Mouse (Mus musculus): ENCODE data around the gene Ptprt. TPM values are rescaled to one million over a fixed set of nuclear protein-coding genes. Genes with fewer than 3 reads are reported as not detected.
A peak's percentile ranks its signal among the peaks of the same experiment; 100 is the strongest.

Ptprt gene
- polyA plus RNA-seq, 1 experiment from 2014 or later, result 0.26 TPM

DNA sequence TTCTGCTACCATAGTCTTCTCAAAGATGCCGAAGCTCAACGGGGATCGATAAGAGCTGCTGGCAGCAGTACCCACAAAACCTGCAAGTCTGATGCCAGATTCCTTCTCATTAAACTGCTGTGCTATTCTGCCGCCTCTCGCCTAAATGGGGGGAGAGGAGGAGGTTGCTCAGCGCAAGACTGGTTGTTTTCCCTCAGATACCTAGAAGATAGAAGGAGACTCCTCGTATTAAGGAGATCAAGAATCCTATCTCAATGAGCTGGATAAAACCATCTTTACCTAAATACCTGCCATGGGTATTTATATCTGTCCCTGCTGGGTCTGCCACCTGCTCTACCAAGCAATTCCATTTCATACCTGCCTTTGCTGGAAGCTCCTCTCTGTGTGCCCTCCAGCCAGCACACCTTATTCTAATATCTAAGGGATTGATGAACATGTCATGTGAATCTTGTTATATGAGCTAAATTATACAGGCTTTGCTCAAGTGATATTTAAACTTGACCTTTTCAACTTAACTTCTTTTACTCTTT is 954.5 kb downstream of the Ptprt start:
- no peaks in the 10 kb centered on the region for H3K36me3 ChIP-seq (ENCODE audit: control insufficient read depth, insufficient read depth, low read length)

DNA sequence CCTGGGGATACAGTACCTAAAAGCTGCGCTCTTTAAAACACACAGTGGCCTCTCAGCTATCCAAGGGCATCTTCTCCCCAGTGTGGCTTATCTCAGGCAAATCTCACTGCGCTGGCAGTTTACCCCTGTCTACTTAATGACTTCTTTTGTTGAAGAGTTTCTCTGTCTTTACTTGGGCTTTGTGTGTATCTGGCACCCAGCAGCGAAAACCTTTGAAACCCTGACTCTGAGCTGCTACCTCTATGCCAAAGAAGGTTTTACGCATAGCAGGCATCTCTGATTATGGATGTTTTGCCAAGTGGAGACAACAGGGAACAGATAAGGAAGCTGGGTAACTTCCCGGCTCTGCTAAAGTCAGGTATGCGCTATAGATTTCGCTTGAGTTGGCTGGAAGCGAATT is 956.1 kb downstream of the Ptprt start:
- H3K4me2 ChIP-seq (ENCODE audit: low read depth, low read length), result no peak overlapping the region
- ATAC-seq (ENCODE audit: insufficient read depth, low FRiP score), result 0 out of 2 replicates have a peak, but pooled peaks have one; percentile 29
- no peaks in the 10 kb centered on the region for H3K36me3 ChIP-seq (ENCODE audit: control insufficient read depth, insufficient read depth, low read length)
- no peak overlapping the region for H3K27ac ChIP-seq (ENCODE audit: low read length)
- H3K9ac ChIP-seq (ENCODE audit: low read length), result no peak overlapping the region
- no peaks in the 10 kb centered on the region for H3K27me3 ChIP-seq (ENCODE audit: control insufficient read depth, insufficient read depth, low read length)
- H3K9me3 ChIP-seq (replicated peaks; ENCODE audit: control insufficient read depth, low read length), result no peaks in the 10 kb centered on the region
- WGBS, result 54% methylated on average over 8 of the region's 8 CpGs
- 0 out of 2 replicates have a peak, but pooled peaks cover 4% of the 10 kb centered on the region for H3K4me1 ChIP-seq (ENCODE audit: control insufficient read depth, insufficient read depth, low read length)
- H3K4me3 ChIP-seq (replicated peaks; ENCODE audit: low read length), result no peak overlapping the region

More for the DNA sequence above, 954.5 kb downstream of the Ptprt start:
- no peak overlapping the region for H3K4me2 ChIP-seq (ENCODE audit: low read depth, low read length)
- no peak overlapping the region for H3K4me3 ChIP-seq (replicated peaks; ENCODE audit: low read length)
- no peak for ATAC-seq (ENCODE audit: insufficient read depth, low FRiP score)
- H3K4me1 ChIP-seq (ENCODE audit: control insufficient read depth, insufficient read depth, low read length), result 0 out of 2 replicates have a peak, but pooled peaks cover 4% of the 10 kb centered on the region
- no peaks in the 10 kb centered on the region for H3K9me3 ChIP-seq (replicated peaks; ENCODE audit: control insufficient read depth, low read length)
- H3K27ac ChIP-seq (ENCODE audit: low read length), result no peak overlapping the region
- 90% methylated on average over 7 of the region's 7 CpGs for WGBS
- H3K27me3 ChIP-seq (ENCODE audit: control insufficient read depth, insufficient read depth, low read length), result no peaks in the 10 kb centered on the region
- no peak overlapping the region for H3K9ac ChIP-seq (ENCODE audit: low read length)

DNA sequence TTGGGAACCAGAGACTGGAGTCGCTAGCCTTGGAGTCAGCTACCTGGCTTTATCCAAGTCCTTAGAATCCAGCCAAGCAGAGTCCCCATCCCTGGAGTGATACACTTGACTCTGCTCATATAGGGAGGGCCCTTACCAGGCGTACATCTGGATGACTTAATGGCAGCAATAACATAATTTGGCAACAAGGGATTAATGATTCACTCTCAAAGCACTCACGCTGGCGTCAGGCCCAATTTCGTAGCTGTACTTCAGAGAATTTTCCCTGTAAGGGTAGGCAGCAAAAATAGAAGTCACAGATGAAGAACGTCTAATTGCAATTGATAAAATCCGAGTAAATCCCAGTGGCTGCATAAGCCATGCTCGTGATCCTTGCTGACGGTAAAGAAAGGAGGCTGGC is 956.5 kb downstream of the Ptprt start:
- WGBS, result 36% methylated on average over 9 of the region's 9 CpGs
- 0 out of 2 replicates have a peak, but pooled peaks have one; percentile 37 for ATAC-seq (ENCODE audit: insufficient read depth, low FRiP score)
- H3K27me3 ChIP-seq (ENCODE audit: control insufficient read depth, insufficient read depth, low read length), result no peaks in the 10 kb centered on the region

DNA sequence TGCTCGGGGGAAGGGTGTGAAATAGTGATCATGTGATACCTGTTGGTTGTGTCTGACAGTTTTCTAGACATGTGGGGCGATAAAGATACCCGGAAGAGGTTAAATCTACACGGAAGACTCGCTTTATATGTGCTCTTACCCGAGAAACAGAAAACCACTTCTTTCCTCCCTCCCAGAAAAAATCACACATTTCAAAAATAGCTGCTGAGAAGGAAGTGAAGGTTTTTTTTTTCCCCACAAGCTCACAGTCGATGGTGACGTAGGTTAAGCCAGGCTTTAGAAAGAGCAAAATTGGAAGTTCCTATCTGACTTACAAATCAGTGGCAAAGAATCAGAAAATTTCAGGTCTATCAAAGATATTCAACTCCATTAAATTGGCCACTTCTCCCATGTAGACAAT is 965.1 kb downstream of the Ptprt start:
- Histone ChIP-seq H3K27me3 (ENCODE audit: control insufficient read depth, insufficient read depth, low read length) (no peaks in the 10 kb centered on the region), H3K4me3 (replicated peaks; ENCODE audit: low read length) (no peak overlapping the region), H3K4me1 (ENCODE audit: control insufficient read depth, insufficient read depth, low read length) (no peaks in the 10 kb centered on the region), H3K36me3 (ENCODE audit: control insufficient read depth, insufficient read depth, low read length) (no peaks in the 10 kb centered on the region), H3K27ac (ENCODE audit: low read length) (no peak overlapping the region), H3K4me2 (ENCODE audit: low read depth, low read length) (no peak overlapping the region), H3K9ac (ENCODE audit: low read length) (no peak overlapping the region), H3K9me3 (replicated peaks; ENCODE audit: control insufficient read depth, low read length) (no peaks in the 10 kb centered on the region)
- no peak for ATAC-seq (ENCODE audit: insufficient read depth, low FRiP score)
- 82% methylated on average over 8 of the region's 8 CpGs for WGBS

More for the DNA sequence above, 956.5 kb downstream of the Ptprt start:
- Histone ChIP-seq H3K9me3 (replicated peaks; ENCODE audit: control insufficient read depth, low read length) (no peaks in the 10 kb centered on the region), H3K4me2 (ENCODE audit: low read depth, low read length) (no peak overlapping the region), H3K36me3 (ENCODE audit: control insufficient read depth, insufficient read depth, low read length) (no peaks in the 10 kb centered on the region), H3K4me3 (replicated peaks; ENCODE audit: low read length) (no peak overlapping the region), H3K27ac (ENCODE audit: low read length) (no peak overlapping the region), H3K9ac (ENCODE audit: low read length) (no peak overlapping the region), H3K4me1 (ENCODE audit: control insufficient read depth, insufficient read depth, low read length) (0 out of 2 replicates have a peak, but pooled peaks cover 4% of the 10 kb centered on the region)

DNA sequence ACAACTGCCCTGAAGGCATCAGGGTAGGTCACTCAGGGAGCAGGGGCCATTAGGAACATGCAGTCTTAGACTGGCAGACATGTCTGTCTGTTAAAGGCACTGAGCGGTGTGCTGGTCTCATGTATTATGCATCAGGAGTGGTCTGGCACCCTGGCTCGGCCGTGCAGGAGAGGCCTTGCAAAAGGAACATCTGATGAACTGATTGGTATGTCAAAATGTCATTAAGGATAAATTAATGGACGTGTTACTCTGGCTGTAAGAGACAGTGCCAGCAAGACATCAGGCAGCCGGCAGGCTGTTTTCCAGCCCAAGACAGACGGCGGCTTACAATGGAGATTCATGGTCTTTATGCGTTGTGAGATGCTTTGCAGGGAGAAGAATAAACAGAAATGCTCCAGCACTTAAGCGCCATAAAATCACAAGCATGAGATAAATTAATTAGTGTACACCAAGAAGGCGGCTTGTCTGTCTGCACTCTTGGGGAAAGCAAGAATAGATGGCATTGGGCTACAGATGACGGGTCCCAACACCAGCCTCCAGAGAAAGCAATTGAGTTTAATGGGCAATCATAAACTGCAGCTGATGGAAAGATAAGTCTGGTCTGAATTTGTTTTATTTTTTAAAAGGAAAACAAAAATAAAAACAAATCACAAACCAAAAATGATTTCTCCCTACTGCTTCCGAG is 992.5 kb downstream of the Ptprt start:
- Histone ChIP-seq H3K36me3 (ENCODE audit: control insufficient read depth, insufficient read depth, low read length) (no peaks in the 10 kb centered on the region), H3K4me1 (ENCODE audit: control insufficient read depth, insufficient read depth, low read length) (no peaks in the 10 kb centered on the region), H3K4me2 (ENCODE audit: low read depth, low read length) (no peak overlapping the region), H3K27ac (ENCODE audit: low read length) (no peak overlapping the region), H3K9ac (ENCODE audit: low read length) (no peak overlapping the region), H3K9me3 (replicated peaks; ENCODE audit: control insufficient read depth, low read length) (no peaks in the 10 kb centered on the region), H3K27me3 (ENCODE audit: control insufficient read depth, insufficient read depth, low read length) (no peaks in the 10 kb centered on the region), H3K4me3 (replicated peaks; ENCODE audit: low read length) (no peak overlapping the region)
- no peak for ATAC-seq (ENCODE audit: insufficient read depth, low FRiP score)
- 76% methylated on average over 12 of the region's 12 CpGs for WGBS

DNA sequence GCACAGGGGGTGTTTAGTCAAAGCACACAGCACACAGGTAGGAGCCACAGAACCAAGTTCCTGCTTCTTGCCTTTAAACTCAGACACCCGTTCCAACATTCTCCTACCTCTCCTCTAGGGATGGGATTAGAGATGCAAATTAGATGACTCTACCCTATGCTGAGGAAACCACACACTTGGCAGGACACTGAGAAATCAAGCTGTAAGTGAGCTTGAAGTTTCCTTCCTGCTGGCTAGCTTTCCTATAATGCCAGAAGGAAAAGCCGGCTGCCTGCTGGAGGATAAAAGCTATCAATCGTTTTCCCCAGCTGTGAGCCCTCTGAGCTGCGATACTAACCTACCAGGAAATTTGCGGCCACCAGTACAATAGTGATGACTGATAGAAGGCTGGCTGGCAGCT is 999.0 kb downstream of the Ptprt start:
- H3K27me3 ChIP-seq (ENCODE audit: control insufficient read depth, insufficient read depth, low read length), result no peaks in the 10 kb centered on the region
- 23% methylated on average over 5 of the region's 5 CpGs for WGBS
- H3K4me3 ChIP-seq (replicated peaks; ENCODE audit: low read length), result no peak overlapping the region
- no peak overlapping the region for H3K27ac ChIP-seq (ENCODE audit: low read length)
- no peaks in the 10 kb centered on the region for H3K36me3 ChIP-seq (ENCODE audit: control insufficient read depth, insufficient read depth, low read length)
- H3K9me3 ChIP-seq (replicated peaks; ENCODE audit: control insufficient read depth, low read length), result no peaks in the 10 kb centered on the region
- no peaks in the 10 kb centered on the region for H3K4me1 ChIP-seq (ENCODE audit: control insufficient read depth, insufficient read depth, low read length)
- H3K9ac ChIP-seq (ENCODE audit: low read length), result no peak overlapping the region
- no peak for ATAC-seq (ENCODE audit: insufficient read depth, low FRiP score)
- no peak overlapping the region for H3K4me2 ChIP-seq (ENCODE audit: low read depth, low read length)

DNA sequence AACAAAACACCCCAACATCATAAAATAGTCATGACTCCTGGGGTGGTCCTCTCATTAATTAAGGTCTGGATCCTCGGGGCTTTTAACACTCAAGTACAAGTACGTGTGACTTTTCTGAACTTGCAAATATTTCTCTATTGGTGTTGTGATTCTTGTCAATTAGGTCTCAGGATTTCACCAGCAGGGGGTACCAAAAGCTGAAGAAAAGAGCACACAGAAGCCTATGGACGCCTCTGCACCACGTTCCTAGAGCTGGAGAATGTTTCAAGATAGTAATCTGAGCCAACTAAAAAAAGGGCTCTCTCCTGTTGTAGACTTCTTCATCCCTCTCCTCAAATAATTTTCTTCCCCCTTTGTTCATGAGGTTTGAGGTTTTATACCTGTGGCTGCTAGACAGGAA is 1000.1 kb downstream of the Ptprt start:
- 17% methylated on average over 4 of the region's 4 CpGs for WGBS
- no peaks in the 10 kb centered on the region for H3K9me3 ChIP-seq (replicated peaks; ENCODE audit: control insufficient read depth, low read length)
- no peaks in the 10 kb centered on the region for H3K27me3 ChIP-seq (ENCODE audit: control insufficient read depth, insufficient read depth, low read length)
- H3K4me2 ChIP-seq (ENCODE audit: low read depth, low read length), result no peak overlapping the region
- no peak overlapping the region for H3K9ac ChIP-seq (ENCODE audit: low read length)
- no peaks in the 10 kb centered on the region for H3K4me1 ChIP-seq (ENCODE audit: control insufficient read depth, insufficient read depth, low read length)
- no peak overlapping the region for H3K4me3 ChIP-seq (replicated peaks; ENCODE audit: low read length)
- H3K36me3 ChIP-seq (ENCODE audit: control insufficient read depth, insufficient read depth, low read length), result no peaks in the 10 kb centered on the region
- ATAC-seq (ENCODE audit: insufficient read depth, low FRiP score), result no peak
- H3K27ac ChIP-seq (ENCODE audit: low read length), result no peak overlapping the region

DNA sequence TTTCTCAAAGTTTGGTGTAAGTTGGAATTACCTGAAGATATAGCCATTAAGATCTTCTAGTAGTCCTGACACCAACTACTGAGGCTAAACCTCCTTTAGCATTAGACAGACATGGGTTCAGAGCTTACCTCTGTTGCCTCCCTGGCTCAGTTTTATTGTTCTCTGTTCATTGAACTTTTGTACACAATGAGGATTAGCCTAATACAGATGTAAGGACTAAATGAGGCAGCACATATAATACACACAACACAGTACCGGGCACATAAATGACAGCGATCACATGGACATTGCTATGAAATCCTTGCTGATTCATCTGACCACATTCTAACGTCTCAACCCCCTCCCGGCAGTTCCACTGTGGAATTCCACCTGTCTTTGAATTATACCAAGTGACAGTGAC is 1003.9 kb downstream of the Ptprt start:
- Histone ChIP-seq H3K27ac (ENCODE audit: low read length) (no peak overlapping the region), H3K27me3 (ENCODE audit: control insufficient read depth, insufficient read depth, low read length) (no peaks in the 10 kb centered on the region), H3K9me3 (replicated peaks; ENCODE audit: control insufficient read depth, low read length) (no peaks in the 10 kb centered on the region), H3K4me1 (ENCODE audit: control insufficient read depth, insufficient read depth, low read length) (no peaks in the 10 kb centered on the region), H3K4me3 (replicated peaks; ENCODE audit: low read length) (no peak overlapping the region), H3K9ac (ENCODE audit: low read length) (no peak overlapping the region), H3K4me2 (ENCODE audit: low read depth, low read length) (no peak overlapping the region), H3K36me3 (ENCODE audit: control insufficient read depth, insufficient read depth, low read length) (no peaks in the 10 kb centered on the region)
- ATAC-seq (ENCODE audit: insufficient read depth, low FRiP score), result no peak
- 84% methylated on average over 4 of the region's 4 CpGs for WGBS

DNA sequence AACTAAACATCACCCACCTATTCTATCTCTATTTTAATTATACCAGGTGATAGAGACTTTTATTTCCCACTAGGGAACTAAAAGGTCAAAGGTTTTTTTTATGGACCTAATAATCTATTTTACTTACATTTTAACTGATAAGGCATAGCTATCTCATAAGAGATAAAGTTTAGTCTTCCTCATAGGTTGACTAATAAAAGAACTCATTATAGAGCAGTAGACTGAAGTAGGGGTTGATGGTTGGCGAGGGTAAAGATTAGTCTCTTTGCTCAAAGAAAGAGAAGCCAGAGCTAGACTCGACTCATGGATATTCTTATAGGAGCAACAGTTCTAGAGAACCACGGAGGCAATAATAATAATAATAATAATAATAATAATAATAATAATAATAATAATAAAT is 1004.3 kb downstream of the Ptprt start:
- Histone ChIP-seq H3K36me3 (ENCODE audit: control insufficient read depth, insufficient read depth, low read length) (no peaks in the 10 kb centered on the region), H3K9ac (ENCODE audit: low read length) (no peak overlapping the region), H3K4me2 (ENCODE audit: low read depth, low read length) (no peak overlapping the region), H3K9me3 (replicated peaks; ENCODE audit: control insufficient read depth, low read length) (no peaks in the 10 kb centered on the region), H3K4me1 (ENCODE audit: control insufficient read depth, insufficient read depth, low read length) (no peaks in the 10 kb centered on the region), H3K27ac (ENCODE audit: low read length) (no peak overlapping the region), H3K4me3 (replicated peaks; ENCODE audit: low read length) (no peak overlapping the region), H3K27me3 (ENCODE audit: control insufficient read depth, insufficient read depth, low read length) (no peaks in the 10 kb centered on the region)
- ATAC-seq (ENCODE audit: insufficient read depth, low FRiP score), result no peak
- WGBS, result 78% methylated on average over 3 of the region's 3 CpGs

All from stomach, embryonic 16.5 days (tissue).